ENCODE assay signal across 30 mouse cellular contexts in the genomic region with DNA sequence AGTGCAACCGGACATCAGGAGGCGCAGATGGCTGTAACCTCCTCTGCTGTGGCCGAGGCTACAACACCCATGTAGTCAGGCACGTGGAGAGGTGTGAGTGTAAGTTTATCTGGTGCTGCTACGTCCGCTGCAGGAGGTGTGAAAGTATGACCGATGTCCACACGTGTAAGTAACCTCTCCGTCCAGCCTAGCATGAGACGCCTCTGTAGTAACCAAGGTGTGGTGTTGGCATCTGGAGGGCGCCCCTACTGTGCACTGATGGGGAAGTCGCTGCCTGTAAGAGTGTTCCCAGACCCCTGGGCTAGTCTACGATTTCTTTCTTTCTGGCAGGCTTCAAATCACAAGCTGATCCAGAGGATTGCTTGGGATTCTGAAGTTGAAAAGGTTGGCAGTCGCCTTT. TPM values are rescaled to one million over a fixed set of nuclear protein-coding genes. Genes with fewer than 3 reads are reported as not detected.
DNase-seq lines count a peak whose midpoint lies in the region; ATAC-seq and TF ChIP-seq lines count a peak whose summit lies in the region.
"Had no signal": no experiment of that assay in that cellular context is flagged by ENCODE, and none has a peak within 500 bp of the region (broad histone marks: within the 10 kb centered on the region; RNA-seq: fewer than 3 reads in every experiment).

No protein-coding gene starts in this region.

- H3K27me3 ChIP-seq in heart, embryonic 13.5 days (replicated peaks): peaks cover 2% of the 10 kb centered on the region; the same call in 1 of the 2 replicates
- peaks cover 8% of the 10 kb centered on the region; the same call in 1 of the 2 replicates for H3K27me3 ChIP-seq in kidney, embryonic 16.5 days (ENCODE audit: insufficient read depth, low read length)
- H3K27me3 ChIP-seq in stomach, embryonic 14.5 days (ENCODE audit: control insufficient read depth, insufficient read depth, low read length): no peaks in the 10 kb centered on the region
- no peaks in the 10 kb centered on the region; the same call in 1 of the 2 replicates for H3K27me3 ChIP-seq in liver, embryonic 12.5 days (replicated peaks)
- H3K27me3 ChIP-seq: embryonic facial prominence, embryonic 15.5 days; limb, embryonic 13.5 days; liver, embryonic 13.5 days had no signal

- in situ Hi-C loops in ES-E14 (cut with MboI; ENCODE audit: low sequenced_read_pairs in 2 of 2, unreplicated experiment in 2 of 2): no loop called here

- peaks cover 5% of the 10 kb centered on the region; the same call in 1 of the 2 replicates for H3K4me1 ChIP-seq in heart, embryonic 13.5 days
- peaks cover 9% of the 10 kb centered on the region; the same call in 1 of the 2 replicates for H3K4me1 ChIP-seq in kidney, embryonic 16.5 days (ENCODE audit: insufficient read depth, low read length)
- H3K4me1 ChIP-seq in ES-E14 (ENCODE audit: control insufficient read depth in 2 of 2, insufficient read depth in 2 of 2, low read length in 2 of 2, poor library complexity in 1 of 2): peaks cover 0 to 3% of the 10 kb centered on the region in 2 experiments; a peak in 1 of 4 replicates
- peaks cover 14% of the 10 kb centered on the region; the same call in 1 of the 2 replicates for H3K4me1 ChIP-seq in stomach, embryonic 14.5 days (ENCODE audit: control insufficient read depth, insufficient read depth, low read length)
- no peaks in the 10 kb centered on the region for H3K4me1 ChIP-seq in liver, embryonic 12.5 days
- H3K4me1 ChIP-seq: embryonic facial prominence, embryonic 15.5 days; forebrain, embryonic 12.5 days; neural tube, embryonic 15.5 days had no signal

- H3K4me2 ChIP-seq in heart, embryonic 13.5 days: peak overlapping the region; percentile 20; the same call in 1 of the 2 replicates
- H3K4me2 ChIP-seq in kidney, embryonic 16.5 days (replicated peaks; ENCODE audit: low read depth, low read length): peak overlapping the region; percentile 36
- peak overlapping the region; percentile 39 for H3K4me2 ChIP-seq in stomach, embryonic 14.5 days (replicated peaks; ENCODE audit: low read depth, low read length)
- no peak overlapping the region for H3K4me2 ChIP-seq in liver, embryonic 12.5 days
- H3K4me2 ChIP-seq: embryonic facial prominence, embryonic 15.5 days; forebrain, embryonic 12.5 days; limb, embryonic 13.5 days; liver, embryonic 13.5 days; neural tube, embryonic 15.5 days had no signal

- no peak for DNase-seq in heart, adult 18-20 months
- no peak for DNase-seq in kidney, adult 11 months
- no peak for DNase-seq in ES-E14 (ENCODE audit: low read depth, low spot score)
- DNase-seq in adrenal gland, adult (ENCODE audit: inconsistent age in 2 of 2, low spot score in 1 of 2): no peak
- DNase-seq: adrenal gland, adult 8-10 months; cerebellum, adult 8-10 months; cerebellum, postnatal 25 days; forebrain, postnatal 0 days; kidney, adult 18-20 months; kidney, postnatal 25 days; liver, embryonic 13.5 days; lung, adult 2 months; midbrain, embryonic 14.5 days; retina, postnatal 1 day; right cerebral cortex, postnatal 14 days; thymus, adult 2 months; thymus, postnatal 36 days had no signal

- H3K27ac ChIP-seq in heart, embryonic 13.5 days (replicated peaks): no peak overlapping the region
- no peak overlapping the region for H3K27ac ChIP-seq in kidney, embryonic 16.5 days (ENCODE audit: low read length)
- H3K27ac ChIP-seq in ES-E14 (ENCODE audit: insufficient read depth, low read depth, low read length, poor library complexity, severe bottlenecking): peak overlapping the region; percentile 28; the same call in 1 of the 2 replicates
- peak overlapping the region; percentile 80 for H3K27ac ChIP-seq in stomach, embryonic 14.5 days (ENCODE audit: low read length)
- H3K27ac ChIP-seq in liver, embryonic 12.5 days: no peak overlapping the region
- H3K27ac ChIP-seq: embryonic facial prominence, embryonic 10.5 days; embryonic facial prominence, embryonic 15.5 days; forebrain, embryonic 12.5 days; limb, embryonic 13.5 days; liver, embryonic 13.5 days; neural tube, embryonic 15.5 days had no signal

- no peak for ATAC-seq in heart, embryonic 13.5 days (ENCODE audit: extremely low read depth, insufficient number of reproducible peaks, low FRiP score, low TSS enrichment)
- peak; percentile 23; the same call in 1 of the 2 replicates for ATAC-seq in kidney, embryonic 16.5 days (ENCODE audit: low FRiP score, low TSS enrichment)
- ATAC-seq in stomach, embryonic 14.5 days (ENCODE audit: insufficient number of reproducible peaks, insufficient read depth, low FRiP score, low read depth): no peak
- no peak for ATAC-seq in liver, embryonic 12.5 days
- ATAC-seq: activated CD4-positive, CD25-positive, alpha-beta regulatory T cell, adult 4 months; forebrain, postnatal 0 days; hindbrain, embryonic 16.5 days had no signal

- H3K4me3 ChIP-seq in heart, embryonic 13.5 days: no peak overlapping the region
- H3K4me3 ChIP-seq in kidney, embryonic 16.5 days (ENCODE audit: low read length): no peak overlapping the region
- no peak overlapping the region for H3K4me3 ChIP-seq in ES-E14 (ENCODE audit: insufficient read depth in 1 of 2, low read depth in 1 of 2, low read length in 2 of 2, poor library complexity in 1 of 2, severe bottlenecking in 1 of 2)
- H3K4me3 ChIP-seq in stomach, embryonic 14.5 days (ENCODE audit: low read depth, low read length): peak overlapping the region; percentile 25
- no peak overlapping the region for H3K4me3 ChIP-seq in liver, embryonic 12.5 days
- H3K4me3 ChIP-seq: embryonic facial prominence, embryonic 10.5 days; embryonic facial prominence, embryonic 15.5 days; forebrain, embryonic 12.5 days; limb, embryonic 13.5 days; liver, embryonic 13.5 days; neural tube, embryonic 15.5 days had no signal

- H3K9ac ChIP-seq in heart, embryonic 13.5 days: no peak overlapping the region
- no peak overlapping the region for H3K9ac ChIP-seq in kidney, embryonic 16.5 days (replicated peaks; ENCODE audit: low read length)
- H3K9ac ChIP-seq in ES-E14 (ENCODE audit: insufficient read depth, low read depth, low read length, poor library complexity, severe bottlenecking): no peak overlapping the region
- 0 out of 2 replicates have a peak overlapping the region, but pooled peaks have one; percentile 2 for H3K9ac ChIP-seq in stomach, embryonic 14.5 days (replicated peaks; ENCODE audit: low read depth, low read length)
- H3K9ac ChIP-seq in liver, embryonic 12.5 days: no peak overlapping the region
- H3K9ac ChIP-seq: embryonic facial prominence, embryonic 15.5 days; forebrain, embryonic 12.5 days; forebrain, postnatal 0 days; limb, embryonic 13.5 days; liver, embryonic 13.5 days; neural tube, embryonic 15.5 days had no signal

- no peaks in the 10 kb centered on the region for H3K9me3 ChIP-seq in heart, embryonic 13.5 days
- no peaks in the 10 kb centered on the region for H3K9me3 ChIP-seq in kidney, embryonic 16.5 days (ENCODE audit: low read length)
- H3K9me3 ChIP-seq in ES-E14 (ENCODE audit: control insufficient read depth, insufficient read depth, low read depth, low read length): no peaks in the 10 kb centered on the region
- no peaks in the 10 kb centered on the region for H3K9me3 ChIP-seq in stomach, embryonic 14.5 days (ENCODE audit: control insufficient read depth, low read depth, low read length)
- H3K9me3 ChIP-seq in liver, embryonic 12.5 days (replicated peaks): no peaks in the 10 kb centered on the region
- H3K9me3 ChIP-seq: embryonic facial prominence, embryonic 10.5 days; embryonic facial prominence, embryonic 15.5 days; forebrain, embryonic 12.5 days; limb, embryonic 13.5 days; liver, embryonic 13.5 days; neural tube, embryonic 15.5 days had no signal

- H3K36me3 ChIP-seq in heart, embryonic 13.5 days: peaks cover 8% of the 10 kb centered on the region
- H3K36me3 ChIP-seq in kidney, embryonic 16.5 days (ENCODE audit: insufficient read depth, low read length): no peaks in the 10 kb centered on the region
- no peaks in the 10 kb centered on the region for H3K36me3 ChIP-seq in ES-E14 (ENCODE audit: control insufficient read depth, insufficient read depth, low read length, poor library complexity, severe bottlenecking)
- no peaks in the 10 kb centered on the region for H3K36me3 ChIP-seq in stomach, embryonic 14.5 days (ENCODE audit: control insufficient read depth, insufficient read depth, low read length)
- no peaks in the 10 kb centered on the region for H3K36me3 ChIP-seq in liver, embryonic 12.5 days
- H3K36me3 ChIP-seq: embryonic facial prominence, embryonic 10.5 days; embryonic facial prominence, embryonic 15.5 days; forebrain, embryonic 12.5 days; liver, embryonic 13.5 days; neural tube, embryonic 15.5 days had no signal

- 38% methylated on average over 14 of the region's 14 CpGs for WGBS in heart, embryonic 13.5 days
- WGBS in kidney, embryonic 16.5 days: 50% methylated on average over 14 of the region's 14 CpGs
- 43% methylated on average over 14 of the region's 14 CpGs for WGBS in stomach, embryonic 14.5 days
- 56% methylated on average over 14 of the region's 14 CpGs for WGBS in liver, embryonic 12.5 days (ENCODE audit: insufficient replicate concordance)

TF ChIP-seq in ES-E14, 5 proteins besides CTCF, POLR2A, EP300 and RAD21:
- TF ChIP-seq HCFC1 (IDR thresholded peaks at IDR 0.05; ENCODE audit: borderline replicate concordance, insufficient read depth, low read length) (no peak), ZC3H11A (IDR thresholded peaks at IDR 0.05; ENCODE audit: borderline replicate concordance, low read depth, low read length) (no peak), MAFK (IDR thresholded peaks at IDR 0.05; ENCODE audit: insufficient read depth, low read depth, low read length) (no peak), ZNF384 (IDR thresholded peaks at IDR 0.05; ENCODE audit: low read depth, low read length) (no peak), CHD2 (IDR thresholded peaks at IDR 0.05; ENCODE audit: low read depth, low read length) (no peak)

RNA-seq across cellular contexts. Expression of a gene that starts 10.0 kb away (rescaled TPM):
- 3.1 and 3.4 TPM in 2 replicates for polyA plus RNA-seq in heart, embryonic 13.5 days (2015; fragmentation: Nextera tagmentation; extraction: Ambion mirVana)
- total RNA-seq in heart, adult 18-20 months (2021): under 1 TPM in 1 of 2 experiments, not detected in 1; 0.64 TPM
- polyA plus RNA-seq in kidney, embryonic 16.5 days (2015; fragmentation: Nextera tagmentation; extraction: Ambion mirVana): 0.87 and 1.4 TPM in 2 replicates
- total RNA-seq in ES-E14 (2012; rRNA removed): 0.58 and 0.62 TPM in 2 replicates
- 2.7 and 3.1 TPM in 2 replicates for polyA plus RNA-seq in stomach, embryonic 14.5 days (2014; fragmentation: Nextera tagmentation; extraction: Ambion mirVana)
- polyA plus RNA-seq in liver, embryonic 12.5 days (2016; fragmentation: Nextera tagmentation; extraction: Ambion mirVana): 0.07 and 0.26 TPM in 2 replicates
- total RNA-seq: megakaryocyte-erythroid progenitor cell, adult 5-6 weeks had no signal
- polyA plus RNA-seq: liver, embryonic 13.5 days; small intestine, adult 2 months had no signal

RNA-seq across cellular contexts. Expression of a gene that starts 58.0 kb away (rescaled TPM):
- 43.1 and 48.1 TPM in 2 replicates for polyA plus RNA-seq in heart, embryonic 13.5 days (2015; fragmentation: Nextera tagmentation; extraction: Ambion mirVana)
- 10 to 100 TPM; 30.5 to 33.9 TPM for total RNA-seq in heart, adult 18-20 months (2021)
- polyA plus RNA-seq in kidney, embryonic 16.5 days (2015; fragmentation: Nextera tagmentation; extraction: Ambion mirVana): 59.1 and 62.0 TPM in 2 replicates
- total RNA-seq in ES-E14 (2012; rRNA removed): 68.2 and 99.2 TPM in 2 replicates
- 81.6 and 91.2 TPM in 2 replicates for polyA plus RNA-seq in stomach, embryonic 14.5 days (2014; fragmentation: Nextera tagmentation; extraction: Ambion mirVana)
- polyA plus RNA-seq in liver, embryonic 12.5 days (2016; fragmentation: Nextera tagmentation; extraction: Ambion mirVana): 22.1 and 22.4 TPM in 2 replicates

Comparison
In these comparisons a context has a peak if more than half of its experiments do, and no peak if none do; other contexts are left out.
1. H3K27ac ChIP-seq: peak in ES-E14 (single experiment) and stomach, embryonic 14.5 days (single experiment); none in heart, embryonic 13.5 days (single experiment), kidney, embryonic 16.5 days (single experiment) and liver, embryonic 12.5 days (single experiment).